Mouse (Mus musculus) right cerebral cortex, postnatal 36 days (tissue): ENCODE results near the gene Rfc1.

ENCODE experiments used
- DNase-seq, 2 experiments: peaks; one replicate each; pipeline ENCODE4 v3.0.0; 2022; ENCODE audit warnings: low spot score in 2 of 2, mixed read lengths in 1 of 2

Rfc1 gene

DNA sequence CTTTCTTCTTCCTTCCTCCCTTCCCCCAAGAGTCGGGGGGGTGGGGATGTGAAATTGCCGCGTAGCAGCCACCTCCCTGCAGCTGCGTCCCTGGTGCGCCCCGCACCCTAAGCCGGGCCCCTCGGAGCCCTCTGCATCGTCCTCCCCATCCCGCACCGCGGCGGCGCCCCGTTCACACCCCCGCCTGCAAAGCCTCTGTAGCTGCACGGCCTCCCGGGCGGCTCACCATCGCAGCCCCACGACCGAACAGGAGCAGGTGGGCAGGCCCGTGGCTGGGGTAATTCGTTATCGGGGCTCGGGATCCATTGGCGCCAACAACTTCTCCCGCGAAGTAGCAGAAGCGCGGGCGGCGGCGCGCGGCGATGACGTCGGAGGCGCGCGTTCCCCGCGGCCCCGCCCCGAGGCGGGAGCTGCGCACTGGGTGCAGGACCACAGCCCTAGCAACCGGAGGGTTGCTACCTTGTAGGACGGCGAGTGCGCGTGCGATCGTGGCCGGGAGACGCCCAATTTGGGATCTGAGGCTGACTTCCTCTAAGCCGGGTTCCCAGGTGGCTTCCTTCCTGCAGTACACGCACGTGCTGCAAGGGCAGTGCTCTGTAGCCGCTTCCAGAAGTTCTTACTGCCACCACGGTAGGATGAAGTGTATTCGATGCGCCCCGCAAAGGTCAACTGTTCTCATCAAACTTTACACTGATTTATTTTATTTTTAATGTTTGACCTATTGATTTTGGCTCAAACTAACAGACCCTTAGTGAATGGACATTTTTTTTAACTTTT, at the start of gene Rfc1:
TSS of gene Rfc1 (minus strand) at position 373 of the 777 bp plus-strand sequence.
- DNase-seq = peak; percentile 88 to 89

DNA sequence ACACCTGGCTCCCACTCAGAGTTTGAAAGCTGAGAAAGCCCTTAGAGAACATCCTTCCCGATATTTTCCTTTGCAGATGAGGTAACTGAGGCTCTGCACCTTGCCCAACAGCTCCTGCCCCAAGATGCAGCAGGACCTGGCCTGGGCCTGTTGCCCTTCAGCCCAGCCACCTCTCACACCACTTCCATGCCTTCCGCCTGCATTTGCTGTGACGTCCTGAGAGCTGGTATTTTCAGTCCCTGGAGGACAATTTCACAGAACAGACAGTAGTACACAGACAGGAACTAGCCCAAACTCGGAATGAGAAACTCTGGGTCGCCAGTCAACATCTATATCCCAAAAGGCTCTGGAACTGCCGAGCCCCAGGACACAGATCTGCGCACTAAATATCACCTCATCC, 39.3 kb upstream of the Rfc1 start:
- DNase-seq = no peak

GRCm38 (mm10) chr5:65371551-65371950, 36.1 kb upstream of the Rfc1 start:
- no peak for DNase-seq

DNA sequence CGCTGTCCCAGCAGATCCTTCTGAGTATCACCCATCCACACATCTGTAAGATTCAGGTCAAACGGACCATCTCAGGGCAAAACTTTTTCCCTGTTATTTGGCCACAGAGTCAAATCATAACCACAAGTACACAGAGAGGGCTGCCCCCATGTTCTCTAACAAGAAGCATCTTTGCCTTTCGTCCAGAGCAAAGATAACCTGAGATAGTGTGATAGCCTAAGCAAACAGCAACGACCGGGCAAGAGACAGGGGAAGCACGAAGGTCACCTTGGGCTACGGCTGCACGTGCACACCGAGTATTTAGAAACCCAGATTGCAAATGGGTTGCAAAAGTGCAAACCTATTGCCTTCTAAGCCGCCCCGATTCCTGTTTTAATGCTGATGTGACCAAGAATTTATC, 32.4 kb upstream of the Rfc1 start:
- no peak for DNase-seq

DNA sequence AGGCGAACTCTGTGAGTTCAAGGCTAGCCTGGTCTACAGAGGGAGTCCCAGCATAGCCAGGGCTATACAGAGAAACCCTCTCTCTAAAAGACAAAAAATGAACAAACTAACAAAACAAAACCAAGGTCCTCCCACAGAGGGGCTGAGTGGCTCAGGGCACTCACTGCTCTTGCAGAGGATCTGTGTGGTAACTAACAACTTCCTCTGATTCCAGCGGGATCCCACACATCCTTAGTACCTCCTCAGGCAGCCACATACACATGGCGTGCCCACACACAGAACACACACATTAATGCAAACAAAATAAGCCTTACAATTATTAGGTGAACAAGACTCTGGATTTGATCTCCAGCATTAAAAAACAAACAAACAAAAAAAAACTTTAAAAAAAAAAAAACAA, 22.3 kb upstream of the Rfc1 start:
- no peak for DNase-seq

DNA sequence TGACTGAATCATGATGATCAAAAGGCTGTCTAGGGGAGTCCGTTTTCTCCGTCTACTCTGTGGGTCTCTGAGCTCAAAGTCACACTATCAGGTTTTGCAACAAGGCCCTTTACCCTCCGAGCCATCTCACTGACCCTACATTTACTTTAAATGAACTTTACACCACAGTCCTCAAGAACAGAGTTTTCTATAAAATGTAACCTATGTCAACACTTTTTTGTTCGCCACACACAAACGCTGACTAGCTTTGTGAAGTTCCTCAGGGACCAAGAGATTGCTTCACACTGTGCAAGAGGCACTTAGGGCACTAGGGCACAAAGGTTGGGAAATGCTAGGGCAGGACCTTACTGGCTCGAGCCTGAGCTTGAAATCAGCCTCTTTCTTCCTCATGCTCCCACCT, 21.4 kb upstream of the Rfc1 start:
- no peak for DNase-seq

DNA sequence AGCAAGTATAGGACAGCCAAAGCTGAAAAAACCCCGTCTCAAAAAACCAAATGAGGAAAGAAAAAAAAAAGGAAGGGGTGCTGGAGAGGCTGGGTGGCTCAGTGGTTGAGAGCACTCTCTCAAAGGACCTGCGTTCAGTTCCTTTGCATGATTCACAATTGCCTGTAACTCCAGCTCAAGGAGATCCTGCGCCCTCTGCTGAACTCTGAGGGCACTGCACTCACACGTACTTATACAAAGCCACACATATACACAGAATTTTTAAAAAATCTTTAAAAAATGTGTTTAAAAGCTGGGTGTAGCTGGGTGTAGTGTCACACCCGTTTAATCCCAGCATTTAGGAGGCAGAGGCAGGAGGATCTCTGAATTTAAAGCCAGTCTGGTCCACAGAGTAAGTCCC, 19.5 kb upstream of the Rfc1 start:
- no peak for DNase-seq

- no peak for DNase-seq
Observed at GRCm38 (mm10) chr5:65354097-65354496, 18.6 kb upstream of the Rfc1 start.

GRCm38 (mm10) chr5:65350508-65350907, 15.0 kb upstream of the Rfc1 start:
- no peak for DNase-seq

- no peak for DNase-seq
Observed at GRCm38 (mm10) chr5:65348168-65348567, 12.7 kb upstream of the Rfc1 start, which contains the start of gene Klb. TSS of gene Klb (plus strand) at chr5:65348314.

DNA sequence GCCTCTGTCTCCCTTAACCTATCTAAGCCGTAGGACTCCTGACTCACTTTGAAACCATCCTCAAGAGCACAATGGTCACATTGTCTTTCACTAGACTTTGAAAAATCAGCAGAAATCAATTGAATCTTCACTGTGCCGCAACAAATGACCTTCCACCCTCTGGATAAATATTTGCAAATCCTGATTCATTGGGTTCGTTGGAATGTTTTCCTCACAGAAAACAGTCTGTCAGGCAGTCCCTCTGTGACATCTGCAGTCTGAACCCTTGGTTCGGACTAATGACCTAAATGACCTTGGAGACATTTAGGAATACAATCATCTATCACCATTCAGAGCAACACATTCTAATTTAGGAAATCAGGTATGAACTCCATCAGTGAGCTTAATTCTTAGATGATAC, 4.7 kb upstream of the Rfc1 start:
- DNase-seq = no peak

DNA sequence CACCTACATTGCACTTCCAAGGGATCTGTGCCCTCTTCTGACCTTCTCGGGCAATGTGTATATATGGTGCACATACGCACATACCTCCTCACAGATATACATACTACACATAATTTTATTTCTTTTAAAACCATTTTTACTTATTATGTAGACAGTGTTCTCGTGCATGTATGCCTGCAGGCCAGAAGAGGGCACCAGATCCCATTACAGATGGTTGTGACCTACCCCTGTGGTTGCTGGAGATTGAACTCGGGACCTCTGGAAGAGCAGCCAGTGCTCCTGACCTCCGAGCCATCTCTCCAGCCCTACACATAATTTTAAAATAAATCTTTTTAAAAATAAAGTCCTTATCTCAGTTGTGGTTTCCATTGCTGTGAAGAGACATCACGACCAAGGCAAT, 2.9 kb upstream of the Rfc1 start:
- no peak for DNase-seq

DNA sequence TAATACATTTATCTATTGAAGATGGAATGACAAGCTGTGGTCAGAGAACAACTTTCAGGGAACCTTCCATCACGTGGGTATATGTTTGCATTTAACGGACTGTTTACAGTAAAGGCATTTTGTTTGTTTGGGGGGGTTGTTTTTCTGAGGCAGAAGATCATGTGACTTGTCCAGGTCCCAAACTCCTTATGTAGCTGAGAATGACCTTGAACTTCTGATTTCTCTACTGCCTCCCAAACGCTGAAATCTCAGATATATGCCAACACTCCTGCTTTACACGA, 545 bp upstream of the Rfc1 start:
- no peak for DNase-seq

- DNase-seq = no peak
Observed at GRCm38 (mm10) chr5:65334788-65335187, 682 bp downstream of the Rfc1 start.

GRCm38 (mm10) chr5:65329971-65330370, 5.5 kb downstream of the Rfc1 start:
- DNase-seq = no peak

GRCm38 (mm10) chr5:65326212-65326611, 9.3 kb downstream of the Rfc1 start:
- no peak for DNase-seq

DNA sequence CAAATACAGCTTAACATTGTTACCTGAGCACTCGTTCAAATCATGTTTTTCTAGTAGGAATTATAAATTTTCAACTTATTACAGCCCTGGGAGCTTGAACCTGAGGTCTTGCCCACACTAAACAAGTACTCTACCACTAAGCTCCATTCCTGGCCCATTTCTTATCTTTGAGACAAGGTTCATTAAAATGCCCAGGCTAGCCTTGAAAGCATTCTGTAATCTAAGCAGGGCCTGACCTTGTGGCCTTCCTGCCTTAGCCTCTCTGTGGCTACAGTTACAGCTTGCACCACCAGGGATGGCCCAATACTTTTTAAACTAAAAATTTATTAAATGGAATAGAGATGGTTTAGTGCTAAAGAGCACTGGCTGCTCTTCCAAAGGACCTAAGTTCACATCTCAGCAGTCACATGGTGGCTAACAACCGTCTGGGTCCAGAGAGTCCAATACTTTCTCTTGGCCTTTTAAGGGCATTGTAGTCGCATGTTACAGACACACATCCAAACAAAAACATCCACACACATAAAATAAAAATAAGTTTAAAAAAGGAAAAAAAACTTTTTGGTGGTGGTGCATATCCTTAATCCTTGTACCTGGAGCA, 10.6 kb downstream of the Rfc1 start:
- no peak for DNase-seq

- DNase-seq = no peak
Observed at GRCm38 (mm10) chr5:65324271-65324670, 11.2 kb downstream of the Rfc1 start.

DNA sequence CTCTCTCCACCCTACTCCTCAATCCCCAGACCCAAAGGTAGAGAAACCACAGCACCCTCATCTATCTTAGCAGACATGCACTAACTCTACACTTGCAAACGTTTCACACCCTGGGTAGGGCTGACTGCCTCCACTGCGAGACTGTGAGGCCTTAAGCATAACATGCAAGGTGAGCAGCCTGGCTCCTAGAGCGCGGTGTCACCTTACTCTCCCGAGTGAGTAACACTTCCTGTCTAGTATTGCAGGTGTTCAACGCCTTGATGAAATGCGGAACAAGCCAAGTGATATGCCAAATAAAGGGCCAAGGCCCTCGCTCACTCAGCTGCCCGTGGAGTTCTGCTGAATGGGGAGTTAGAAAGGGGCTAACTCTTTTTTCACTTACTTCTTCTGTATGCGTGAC, 13.3 kb downstream of the Rfc1 start:
- DNase-seq = no peak

DNA sequence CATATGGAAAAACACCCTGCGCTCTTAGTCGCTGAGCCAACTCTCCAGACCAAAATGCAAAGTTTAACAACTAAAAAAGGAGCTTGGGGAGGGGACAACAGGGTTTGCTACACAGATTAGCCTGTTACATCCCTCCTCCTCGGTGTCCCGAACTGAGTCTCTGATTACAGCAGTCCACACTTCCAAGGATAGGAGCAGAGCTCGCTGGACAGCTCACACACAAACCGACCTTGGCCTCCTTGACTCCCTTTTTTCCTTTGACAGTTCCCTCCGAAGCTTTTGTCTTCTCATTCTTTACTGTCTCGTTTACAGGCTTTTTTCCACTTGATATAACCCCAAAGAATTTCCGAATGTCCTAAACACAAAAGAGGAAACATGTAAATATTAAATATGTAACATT, 16.3 kb downstream of the Rfc1 start:
- no peak for DNase-seq

DNA sequence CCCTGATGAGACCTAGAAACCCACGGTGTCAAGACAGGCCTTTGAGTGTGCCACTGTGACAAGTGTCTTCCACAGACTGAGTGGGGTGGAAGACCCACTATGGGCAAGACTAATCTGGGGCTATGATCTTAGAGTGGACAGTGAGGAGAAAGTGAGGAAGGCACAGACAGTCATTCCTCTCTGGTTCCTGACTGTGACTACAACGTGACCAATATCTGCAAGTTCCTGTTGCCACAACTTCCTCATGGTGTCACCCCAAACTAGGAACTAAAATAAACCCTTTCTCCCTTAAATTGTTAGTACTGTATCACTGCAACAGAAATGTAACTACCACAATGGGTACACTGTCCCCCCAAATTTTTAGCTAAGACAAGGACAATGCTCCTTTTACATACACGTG, 26.6 kb downstream of the Rfc1 start:
- no peak for DNase-seq

DNA sequence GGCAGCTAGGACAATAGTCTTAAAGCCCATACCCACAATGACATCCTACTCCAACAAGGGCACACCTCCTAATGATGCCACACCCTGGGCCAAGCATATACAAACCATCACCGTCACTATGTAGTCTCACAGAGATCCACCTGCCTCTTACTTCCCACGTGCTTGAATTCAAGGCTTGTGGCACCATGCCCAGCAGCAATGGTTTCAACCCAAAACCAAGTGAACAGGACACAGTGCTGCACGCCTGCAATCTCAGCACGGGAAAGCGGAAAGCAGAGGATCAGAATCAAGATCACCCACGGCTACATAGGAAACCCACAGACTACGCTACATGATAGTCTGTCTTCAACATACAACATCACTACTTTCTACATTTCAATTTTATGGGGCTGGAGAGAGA, 27.3 kb downstream of the Rfc1 start:
- no peak for DNase-seq

DNA sequence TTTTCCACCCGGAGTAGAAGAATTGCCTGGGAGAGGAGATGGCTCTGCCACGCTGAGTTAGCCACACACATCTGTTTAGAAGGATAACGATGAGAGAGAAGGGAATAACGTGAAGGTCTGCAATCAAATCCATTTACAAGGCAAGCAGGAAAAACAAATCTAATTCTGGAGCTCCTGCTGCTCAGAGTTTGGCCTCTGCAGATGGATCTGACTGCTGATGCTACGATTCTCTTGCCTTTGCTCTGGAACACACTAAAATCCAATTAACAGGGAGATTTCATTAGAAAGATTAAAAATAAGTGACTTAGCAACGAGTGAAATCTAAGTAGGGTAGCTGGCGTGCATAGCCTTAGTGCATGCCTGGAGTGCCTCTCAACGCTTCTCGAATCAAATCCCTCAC, 30.0 kb downstream of the Rfc1 start:
- no peak for DNase-seq

GRCm38 (mm10) chr5:65300121-65300520, 35.3 kb downstream of the Rfc1 start:
- DNase-seq = no peak
